Mouse (Mus musculus) liver, embryonic 13.5 days (tissue): ENCODE results near the gene Vmn1r52. TPM values are rescaled to one million over a fixed set of nuclear protein-coding genes. Genes with fewer than 3 reads are reported as not detected.
"Not testable (repeated sequence)": the region's sequence is repeated elsewhere in the genome, so short reads cannot be mapped to it uniquely, and the experiment has no call there.

Experiments used
- ATAC-seq: fragments of 200-750 bp; cut with Nextera tagmentation; 2 replicates; pipeline ENCODE4 v1.8.0; 2017; ENCODE audit warnings: low read depth, mild to moderate bottlenecking, moderate number of reproducible peaks, moderate library complexity
- DNase-seq: peaks from one replicate; pipeline ENCODE4 v3.0.0; 2022
- H3K27ac ChIP-seq: fragments of 300-500 bp; sonication (generic); 2 replicates; pipeline ENCODE4 v1.5.1; 2015; ENCODE audit warnings: moderate library complexity, mild to moderate bottlenecking, inconsistent platforms
- H3K27me3 ChIP-seq: fragments of 300-500 bp; sonication (generic); 2 replicates; pipeline ENCODE4 v1.6.1; 2015; ENCODE audit warnings: mild to moderate bottlenecking, inconsistent platforms
- H3K36me3 ChIP-seq: fragments of 300-500 bp; sonication (generic); 2 replicates; pipeline ENCODE4 v1.6.1; 2015; ENCODE audit warnings: mild to moderate bottlenecking, inconsistent platforms
- H3K4me1 ChIP-seq: fragments of 300-500 bp; sonication (generic); replicated peaks from 2 replicates; pipeline ENCODE4 v1.6.1; 2015; ENCODE audit warnings: inconsistent platforms
- H3K4me2 ChIP-seq: fragments of 300-500 bp; sonication (generic); 2 replicates; pipeline ENCODE4 v1.6.1; 2015; ENCODE audit warnings: inconsistent platforms, mild to moderate bottlenecking, moderate library complexity
- H3K4me3 ChIP-seq: fragments of 300-500 bp; sonication (generic); replicated peaks from 2 replicates; pipeline ENCODE4 v1.5.1; 2015; ENCODE audit warnings: mild to moderate bottlenecking, inconsistent platforms
- H3K9ac ChIP-seq: fragments of 300-500 bp; sonication (generic); 2 replicates; pipeline ENCODE4 v1.6.1; 2015; ENCODE audit warnings: mild to moderate bottlenecking, inconsistent platforms
- H3K9me3 ChIP-seq: fragments of 300-500 bp; sonication (generic); replicated peaks from 2 replicates; pipeline ENCODE4 v1.6.1; 2016; ENCODE audit warnings: inconsistent platforms
- WGBS: fragments of 180-500 bp; shearing (Covaris S2); methylation state at CpG from one replicate; pipeline ENCODE4 v1.1.7; 2015; ENCODE audit not compliant: insufficient replicate concordance; 5-methylcytosine and 5-hydroxymethylcytosine counted together
- polyA plus RNA-seq: library from polyadenylated mRNA; unstranded; fragments of >200 nt; fragmentation: Nextera tagmentation; extraction: Ambion mirVana; gene quantifications from 2 replicates; pipeline ENCODE4 v1.2.1, GENCODE M21; 2015

Vmn1r52 gene
- polyA plus RNA-seq, result not detected in 2 replicates

DNA sequence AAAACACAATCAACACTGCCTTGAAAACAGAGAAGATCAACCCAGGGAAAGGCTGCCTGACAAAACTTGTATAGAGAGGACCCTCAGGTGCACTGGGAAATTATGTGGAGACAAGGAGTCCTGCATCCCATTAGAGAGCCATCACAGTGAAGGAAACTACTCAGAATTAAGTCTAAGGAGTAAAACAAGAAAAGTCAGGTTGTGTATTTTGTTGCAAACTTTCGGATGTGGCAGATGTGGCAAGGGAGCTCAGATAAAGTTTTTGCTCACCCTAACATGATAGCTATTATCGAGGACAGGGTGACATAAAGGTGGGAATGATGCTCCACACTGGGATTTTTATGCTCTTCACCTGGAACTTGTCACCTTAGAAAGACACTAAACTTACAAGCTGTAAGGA, at the start of gene Vmn1r52:
Gene Vmn1r52 (plus strand): TSS at position 301 of the 400 bp plus-strand sequence.
- H3K9me3 ChIP-seq, result no peaks in the 10 kb centered on the region
- H3K4me2 ChIP-seq, result no peak within 1 kb of the TSS
- H3K4me1 ChIP-seq, result no peaks in the 10 kb centered on the region
- H3K4me3 ChIP-seq, result no peak within 1 kb of the TSS
- no peak within 1 kb of the TSS for H3K9ac ChIP-seq
- H3K27ac ChIP-seq, result no peak within 1 kb of the TSS
- no peaks in the 10 kb centered on the region for H3K36me3 ChIP-seq
- ATAC-seq (no peak), DNase-seq (no peak)
- no peaks in the 10 kb centered on the region for H3K27me3 ChIP-seq
- WGBS, result 41% methylated on average over 2 of the region's 2 CpGs

DNA sequence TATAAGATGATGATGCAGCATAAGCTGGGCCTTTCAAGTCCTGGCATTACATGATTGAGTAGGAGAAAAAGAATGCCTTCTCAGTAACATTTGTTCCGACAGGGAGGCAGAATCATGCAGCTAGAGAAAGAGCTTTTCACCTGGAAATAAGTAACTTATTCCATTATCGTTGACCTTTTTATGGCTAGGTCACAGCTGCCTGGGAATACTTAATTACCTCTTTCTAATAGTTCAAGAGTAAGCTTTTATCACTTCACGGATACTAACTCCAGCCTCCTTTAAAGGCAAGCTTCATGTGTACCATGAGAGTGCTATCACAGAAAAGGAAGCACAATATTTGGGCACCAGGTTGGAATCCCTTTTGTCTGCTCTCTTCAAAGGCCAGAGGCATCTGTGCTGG, 14.5 kb upstream of the Vmn1r52 start:
- no peak for ATAC-seq
- DNase-seq, result no peak
- 76% methylated on average over 3 of the region's 3 CpGs for WGBS

DNA sequence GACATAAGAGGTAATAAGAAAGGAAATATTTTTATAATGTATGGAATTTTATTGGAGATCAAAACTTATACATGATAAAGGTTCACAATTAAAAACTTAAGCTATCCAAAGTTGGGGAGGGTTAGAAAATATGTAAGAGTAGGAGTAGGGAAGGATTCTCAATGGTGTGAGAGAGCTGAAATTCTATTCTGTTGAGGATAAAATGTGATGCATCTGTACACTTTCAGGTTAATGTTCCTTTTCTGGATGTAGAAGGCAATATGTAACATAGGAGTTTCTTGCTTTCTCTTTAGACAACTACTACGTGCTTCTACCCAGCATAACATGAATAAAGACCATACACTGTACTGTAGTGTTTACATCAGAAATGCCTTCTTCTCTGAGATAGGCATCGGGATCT, 27.9 kb downstream of the Vmn1r52 start, which contains the start of gene V1ra8:
Gene V1ra8 (plus strand): TSS at position 301 of the 400 bp plus-strand sequence.
- H3K9ac ChIP-seq, H3K4me2 ChIP-seq, H3K36me3 ChIP-seq, H3K4me3 ChIP-seq, H3K27ac ChIP-seq, ATAC-seq, DNase-seq, H3K9me3 ChIP-seq, H3K27me3 ChIP-seq, H3K4me1 ChIP-seq: not testable (repeated sequence)
- WGBS, result 57% methylated on average over 2 of the region's 2 CpGs

More for the DNA sequence above, 14.5 kb upstream of the Vmn1r52 start:
- Histone ChIP-seq H3K36me3 (no peaks in the 10 kb centered on the region), H3K9me3 (0 out of 2 replicates have a peak, but pooled peaks cover 10% of the 10 kb centered on the region), H3K27me3 (no peaks in the 10 kb centered on the region), H3K4me2 (no peak overlapping the region), H3K9ac (no peak overlapping the region), H3K27ac (no peak overlapping the region), H3K4me1 (no peaks in the 10 kb centered on the region), H3K4me3 (no peak overlapping the region)

DNA sequence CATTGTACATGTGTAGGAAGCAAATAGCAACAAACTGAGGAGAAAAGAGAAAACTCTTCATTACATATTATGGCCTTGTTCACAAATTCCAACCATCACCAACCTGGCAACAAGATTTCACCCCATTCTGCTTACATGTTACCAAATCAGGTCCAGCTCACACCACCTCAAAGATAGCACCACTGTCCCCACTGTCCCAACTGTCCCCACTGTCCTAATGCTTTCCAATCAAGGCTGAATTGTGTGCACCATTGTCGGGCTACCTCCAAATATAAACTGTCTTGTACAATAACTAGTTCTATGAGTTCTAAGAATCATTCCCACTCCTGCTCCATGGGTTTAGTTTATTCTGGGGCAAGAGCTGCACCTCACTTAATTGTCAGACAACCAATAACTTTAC, 49.7 kb downstream of the Vmn1r52 start, which contains the start of gene Vmn1r53:
Gene Vmn1r53 (minus strand): TSS at position 101 of the 400 bp plus-strand sequence.
- no peak for ATAC-seq
- H3K27me3 ChIP-seq, result no peaks in the 10 kb centered on the region
- no peak for DNase-seq
- no peak within 1 kb of the TSS for H3K9ac ChIP-seq
- WGBS, result 42% methylated on average over 1 of the region's 1 CpGs
- H3K27ac ChIP-seq, result no peak within 1 kb of the TSS
- H3K4me2 ChIP-seq, result no peak within 1 kb of the TSS
- 0 out of 2 replicates have a peak, but pooled peaks cover 10% of the 10 kb centered on the region for H3K9me3 ChIP-seq
- no peaks in the 10 kb centered on the region for H3K36me3 ChIP-seq
- no peaks in the 10 kb centered on the region for H3K4me1 ChIP-seq
- no peak within 1 kb of the TSS for H3K4me3 ChIP-seq

Other genes with a start within 250 kb of the Vmn1r52 start
- not detected in 2 replicates for gene Vmn1r45, start 234.2 kb upstream of the Vmn1r52 start, polyA plus RNA-seq
- gene Vmn1r46, start 205.5 kb upstream of the Vmn1r52 start, polyA plus RNA-seq, result not detected in 2 replicates
- gene Vmn1r47, start 158.7 kb upstream of the Vmn1r52 start, polyA plus RNA-seq, result not detected in 2 replicates
- not detected in 2 replicates for gene Vmn1r48, start 138.0 kb upstream of the Vmn1r52 start, polyA plus RNA-seq
- not detected in 2 replicates for gene Vmn1r49, start 96.3 kb upstream of the Vmn1r52 start, polyA plus RNA-seq
- not detected in 2 replicates for gene Vmn1r50, start 73.4 kb upstream of the Vmn1r52 start, polyA plus RNA-seq
- not detected in 2 replicates for gene Vmn1r51, start 52.2 kb upstream of the Vmn1r52 start, polyA plus RNA-seq
- gene V1ra8, start 28.0 kb downstream of the Vmn1r52 start, polyA plus RNA-seq, result not detected in 2 replicates
- not detected in 2 replicates for gene Vmn1r53, start 49.6 kb downstream of the Vmn1r52 start, polyA plus RNA-seq
- not detected in 2 replicates for gene Vmn1r54, start 71.5 kb downstream of the Vmn1r52 start, polyA plus RNA-seq
- not detected in 2 replicates for gene BC048671, start 126.4 kb downstream of the Vmn1r52 start, polyA plus RNA-seq
- gene Chst13, start 150.4 kb downstream of the Vmn1r52 start, polyA plus RNA-seq, result 16.9 and 17.2 TPM in 2 replicates
- 6.3 and 7.9 TPM in 2 replicates for gene Uroc1, start 158.5 kb downstream of the Vmn1r52 start, polyA plus RNA-seq
- gene Zxdc, start 194.7 kb downstream of the Vmn1r52 start, polyA plus RNA-seq, result 2.6 and 2.7 TPM in 2 replicates